Mouse (Mus musculus): ENCODE data around the gene Map2k3.
"Not testable (repeated sequence)": the region's sequence is repeated elsewhere in the genome, so short reads cannot be mapped to it uniquely, and the experiment has no call there.

The Map2k3 gene

GRCm38 (mm10) chr11:60931869-60932481, at the start of gene Map2k3:
TSS of gene Map2k3 (plus strand) at chr11:60932033.
- DNase-seq: peak; percentile 98

GRCm38 (mm10) chr11:60882386-60882785, 49.4 kb upstream of the Map2k3 start:
- no peak for DNase-seq

- DNase-seq: not testable (repeated sequence)
These were observed 44.8 kb upstream of the Map2k3 start for GRCm38 (mm10) chr11:60886986-60887385.

GRCm38 (mm10) chr11:60889861-60890260, 42.0 kb upstream of the Map2k3 start:
- peak in 1 of 2 experiments; percentile 14 for DNase-seq

- peak in 1 of 2 experiments; percentile 43 for DNase-seq
These were observed 41.5 kb upstream of the Map2k3 start for GRCm38 (mm10) chr11:60890286-60890685.

GRCm38 (mm10) chr11:60890744-60891143, 41.1 kb upstream of the Map2k3 start:
- no peak for DNase-seq

- peak in 1 of 2 experiments; percentile 36 for DNase-seq
These were observed 35.9 kb upstream of the Map2k3 start for GRCm38 (mm10) chr11:60895915-60896314.

GRCm38 (mm10) chr11:60902001-60902400, 29.8 kb upstream of the Map2k3 start:
- DNase-seq: peak in 1 of 2 experiments; percentile 41

GRCm38 (mm10) chr11:60902486-60902885, 29.3 kb upstream of the Map2k3 start:
- DNase-seq: peak; percentile 73 to 88

- DNase-seq: peak; percentile 67
These were observed 28.2 kb upstream of the Map2k3 start for GRCm38 (mm10) chr11:60903661-60904061.

- DNase-seq: peak in 1 of 2 experiments; percentile 23
These were observed 26.3 kb upstream of the Map2k3 start for GRCm38 (mm10) chr11:60905407-60906120.

- peak in 1 of 2 experiments; percentile 17 for DNase-seq
These were observed 25.4 kb upstream of the Map2k3 start for GRCm38 (mm10) chr11:60906449-60906848.

- DNase-seq: peak in 1 of 2 experiments; percentile 48
These were observed 23.8 kb upstream of the Map2k3 start for GRCm38 (mm10) chr11:60908073-60908472.

- DNase-seq: no peak
These were observed 22.2 kb upstream of the Map2k3 start for GRCm38 (mm10) chr11:60909626-60910025.

- peak in 1 of 2 experiments; percentile 36 for DNase-seq
These were observed 19.3 kb upstream of the Map2k3 start for GRCm38 (mm10) chr11:60912525-60912973.

- peak; percentile 95 to 97 for DNase-seq
These were observed 18.3 kb upstream of the Map2k3 start for GRCm38 (mm10) chr11:60913301-60914196.

GRCm38 (mm10) chr11:60914491-60914890, 17.3 kb upstream of the Map2k3 start, which contains the start of gene Natd1:
TSS of gene Natd1 (minus strand) at chr11:60914750.
- no peak for DNase-seq

GRCm38 (mm10) chr11:60915201-60915600, 16.6 kb upstream of the Map2k3 start:
- DNase-seq: no peak

- no peak for DNase-seq
These were observed 11.8 kb upstream of the Map2k3 start for GRCm38 (mm10) chr11:60920021-60920420.

GRCm38 (mm10) chr11:60922195-60922594, 9.6 kb upstream of the Map2k3 start:
- DNase-seq: no peak

GRCm38 (mm10) chr11:60922964-60923363, 8.9 kb upstream of the Map2k3 start:
- no peak for DNase-seq

GRCm38 (mm10) chr11:60924498-60924897, 7.3 kb upstream of the Map2k3 start:
- DNase-seq: no peak

GRCm38 (mm10) chr11:60924981-60925380, 6.9 kb upstream of the Map2k3 start:
- DNase-seq: no peak
